Mouse (Mus musculus): ENCODE measurements around the gene Ormdl1. TPM values are rescaled to one million over a fixed set of nuclear protein-coding genes. Genes with fewer than 3 reads are reported as not detected.
A peak's percentile ranks its signal among the peaks of the same experiment; 100 is the strongest.
"Not testable (repeated sequence)": the region's sequence is repeated elsewhere in the genome, so short reads cannot be mapped to it uniquely, and the experiment has no call there.

The Ormdl1 gene
- total RNA-seq (2021), result 10 to 100 TPM; 12.1 to 13.3 TPM

GRCm38 (mm10) chr1:53296581-53297383 is at the start of gene Ormdl1, which contains the start of the genes Pms1 and Gm28778:
Gene Ormdl1, plus strand, starts transcription at chr1:53297095.
Gene Pms1, minus strand, starts transcription at chr1:53297018.
Gene Gm28778, plus strand, starts transcription at chr1:53297111.
- DNase-seq, result peak; percentile 95
- intact Hi-C loops (cut with DNase I), result no loop called here

GRCm38 (mm10) chr1:53264958-53265612 is 31.8 kb upstream of the Ormdl1 start:
- intact Hi-C loops (cut with DNase I); DNase-seq: not testable (repeated sequence)

- DNase-seq, result no peak
- intact Hi-C loops (cut with DNase I), result loop anchor here (5.0 to 10.0 kb wide), 3 partner anchors 218 to 975 kb away; no protein-coding TSS in a partner anchor
Observed at GRCm38 (mm10) chr1:53269901-53270300, 27.0 kb upstream of the Ormdl1 start.

GRCm38 (mm10) chr1:53272646-53273045 is 24.2 kb upstream of the Ormdl1 start:
- intact Hi-C loops (cut with DNase I), result loop anchor here (5.0 to 10.0 kb wide), 3 partner anchors 220 to 978 kb away; no protein-coding TSS in a partner anchor
- DNase-seq, result peak; percentile 45

GRCm38 (mm10) chr1:53291197-53291596 is 5.7 kb upstream of the Ormdl1 start:
- DNase-seq, result no peak
- intact Hi-C loops (cut with DNase I), result no loop called here

- intact Hi-C loops (cut with DNase I), result no loop called here
Observed at GRCm38 (mm10) chr1:53300506-53300905, 3.6 kb downstream of the Ormdl1 start.

GRCm38 (mm10) chr1:53312989-53313967 is 16.4 kb downstream of the Ormdl1 start, which contains the start of gene Osgepl1:
Gene Osgepl1, plus strand, starts transcription at chr1:53313624.
- intact Hi-C loops (cut with DNase I), result no loop called here
- DNase-seq, result peak; percentile 88

More at GRCm38 (mm10) chr1:53300506-53300905, 3.6 kb downstream of the Ormdl1 start:
- no peak for DNase-seq

GRCm38 (mm10) chr1:53321662-53322344 is 24.9 kb downstream of the Ormdl1 start:
- no peak for DNase-seq
- intact Hi-C loops (cut with DNase I), result no loop called here

- DNase-seq, result no peak
- intact Hi-C loops (cut with DNase I), result no loop called here
Observed at GRCm38 (mm10) chr1:53323254-53323653, 26.4 kb downstream of the Ormdl1 start.

GRCm38 (mm10) chr1:53324277-53324676 is 27.4 kb downstream of the Ormdl1 start:
- no peak for DNase-seq
- intact Hi-C loops (cut with DNase I), result no loop called here

- DNase-seq, result no peak
- intact Hi-C loops (cut with DNase I), result no loop called here
Observed at GRCm38 (mm10) chr1:53324827-53325494, 28.1 kb downstream of the Ormdl1 start.

GRCm38 (mm10) chr1:53333527-53333926 is 36.6 kb downstream of the Ormdl1 start:
- DNase-seq; intact Hi-C loops (cut with DNase I): not testable (repeated sequence)

- no peak for DNase-seq
- intact Hi-C loops (cut with DNase I), result no loop called here
Observed at GRCm38 (mm10) chr1:53335465-53335864, 38.6 kb downstream of the Ormdl1 start.

- intact Hi-C loops (cut with DNase I); DNase-seq: not testable (repeated sequence)
Observed at GRCm38 (mm10) chr1:53337403-53337802, 40.5 kb downstream of the Ormdl1 start.

- intact Hi-C loops (cut with DNase I), result no loop called here
- DNase-seq, result no peak
Observed at GRCm38 (mm10) chr1:53341071-53341470, 44.2 kb downstream of the Ormdl1 start.

GRCm38 (mm10) chr1:53352327-53353261 is 55.7 kb downstream of the Ormdl1 start, which contains the start of the genes Asdurf, Gm28551 and Asnsd1:
Gene Asdurf, minus strand, starts transcription at chr1:53352619.
Gene Gm28551, minus strand, starts transcription at chr1:53352667.
Gene Asnsd1, minus strand, starts transcription at chr1:53352752.
- DNase-seq, result peak; percentile 96
- intact Hi-C loops (cut with DNase I), result no loop called here

- no peak for DNase-seq
- intact Hi-C loops (cut with DNase I), result no loop called here
Observed at GRCm38 (mm10) chr1:53358988-53359387, 62.1 kb downstream of the Ormdl1 start.
